Mouse (Mus musculus) brown adipose tissue, adult 24 weeks (tissue): ENCODE results near the gene Twf1. TPM values are rescaled to one million over a fixed set of nuclear protein-coding genes. Genes with fewer than 3 reads are reported as not detected.

Experiments used
- H3K27ac ChIP-seq: fragments of 200-500 bp; replicated peaks from 2 replicates; pipeline ENCODE4 v1.5.1; 2012; ENCODE audit warnings: low read depth, mild to moderate bottlenecking, low read length
- H3K4me1 ChIP-seq: fragments of 200-500 bp; 2 replicates; pipeline ENCODE4 v1.6.1; 2012; ENCODE audit warnings: low read length, mixed read lengths; ENCODE audit not compliant: control insufficient read depth, insufficient read depth, insufficient read length
- H3K4me3 ChIP-seq: fragments of 200-500 bp; 2 replicates; pipeline ENCODE4 v1.5.1; 2012; ENCODE audit warnings: low read depth, mild to moderate bottlenecking, low read length, moderate library complexity; ENCODE audit not compliant: insufficient read depth
- polyA plus RNA-seq: library from polyadenylated mRNA; stranded (reverse); fragments of >200 nt; gene quantifications from 2 replicates; pipeline ENCODE4 v1.2.4, GENCODE M21; 2012; ENCODE audit not compliant: missing spikeins, insufficient read depth, insufficient read length

Twf1 gene
- polyA plus RNA-seq, 1 experiment: 53.0 TPM

- H3K4me3 ChIP-seq: peak overlapping the region; percentile 54
- H3K4me1 ChIP-seq: no peaks in the 10 kb centered on the region
- no peak overlapping the region for H3K27ac ChIP-seq
Observed at GRCm38 (mm10) chr15:94590083-94590482, 394 bp upstream of the Twf1 start.

GRCm38 (mm10) chr15:94587826-94588715, 1.6 kb downstream of the Twf1 start:
- peak overlapping the region; percentile 18; the same call in 1 of the 2 replicates for H3K4me3 ChIP-seq
- no peaks in the 10 kb centered on the region for H3K4me1 ChIP-seq
- no peak overlapping the region for H3K27ac ChIP-seq

GRCm38 (mm10) chr15:94584738-94585137, 5.0 kb downstream of the Twf1 start:
- no peak overlapping the region for H3K27ac ChIP-seq
- H3K4me1 ChIP-seq: 0 out of 2 replicates have a peak, but pooled peaks cover 4% of the 10 kb centered on the region
- H3K4me3 ChIP-seq: no peak overlapping the region

- Histone ChIP-seq H3K4me1 (0 out of 2 replicates have a peak, but pooled peaks cover 4% of the 10 kb centered on the region), H3K27ac (no peak overlapping the region), H3K4me3 (no peak overlapping the region)
Observed at GRCm38 (mm10) chr15:94583153-94583552, 6.5 kb downstream of the Twf1 start.

GRCm38 (mm10) chr15:94582000-94582593, 7.6 kb downstream of the Twf1 start:
- H3K27ac ChIP-seq: no peak overlapping the region; the same call in 1 of the 2 replicates
- 0 out of 2 replicates have a peak, but pooled peaks cover 4% of the 10 kb centered on the region for H3K4me1 ChIP-seq
- H3K4me3 ChIP-seq: no peak overlapping the region

GRCm38 (mm10) chr15:94574566-94575268, 15.0 kb downstream of the Twf1 start:
- H3K4me3 ChIP-seq: no peak overlapping the region
- H3K4me1 ChIP-seq: no peaks in the 10 kb centered on the region
- H3K27ac ChIP-seq: no peak overlapping the region

- Histone ChIP-seq H3K4me3 (no peak overlapping the region), H3K27ac (no peak overlapping the region), H3K4me1 (no peaks in the 10 kb centered on the region)
Observed at GRCm38 (mm10) chr15:94572746-94573145, 16.9 kb downstream of the Twf1 start.

GRCm38 (mm10) chr15:94571501-94571900, 18.2 kb downstream of the Twf1 start:
- H3K4me1 ChIP-seq: no peaks in the 10 kb centered on the region
- no peak overlapping the region for H3K27ac ChIP-seq
- H3K4me3 ChIP-seq: no peak overlapping the region

- Histone ChIP-seq H3K4me3 (no peak overlapping the region), H3K4me1 (no peaks in the 10 kb centered on the region), H3K27ac (no peak overlapping the region)
Observed at GRCm38 (mm10) chr15:94568496-94569182, 21.1 kb downstream of the Twf1 start.

GRCm38 (mm10) chr15:94565854-94566253, 23.8 kb downstream of the Twf1 start:
- no peak overlapping the region for H3K4me3 ChIP-seq
- H3K27ac ChIP-seq: no peak overlapping the region
- no peaks in the 10 kb centered on the region for H3K4me1 ChIP-seq

- Histone ChIP-seq H3K27ac (no peak overlapping the region), H3K4me1 (no peaks in the 10 kb centered on the region), H3K4me3 (no peak overlapping the region)
Observed at GRCm38 (mm10) chr15:94564909-94565308, 24.8 kb downstream of the Twf1 start.

- no peaks in the 10 kb centered on the region for H3K4me1 ChIP-seq
- H3K4me3 ChIP-seq: no peak overlapping the region
- H3K27ac ChIP-seq: no peak overlapping the region
Observed at GRCm38 (mm10) chr15:94558895-94559656, 30.6 kb downstream of the Twf1 start.

GRCm38 (mm10) chr15:94557442-94557841, 32.2 kb downstream of the Twf1 start:
- H3K4me1 ChIP-seq: no peaks in the 10 kb centered on the region
- no peak overlapping the region for H3K27ac ChIP-seq
- H3K4me3 ChIP-seq: no peak overlapping the region

- H3K4me3 ChIP-seq: no peak overlapping the region
- no peaks in the 10 kb centered on the region for H3K4me1 ChIP-seq
- H3K27ac ChIP-seq: no peak overlapping the region
Observed at GRCm38 (mm10) chr15:94553536-94553935, 36.2 kb downstream of the Twf1 start.
